Mouse (Mus musculus): ENCODE results near the gene Gm49396.

GRCm38 (mm10) chr7:30589435-30590301 is 26.5 kb downstream of the Gm49396 start:
- TF ChIP-seq EP300 (IDR thresholded peaks at IDR 0.05; ENCODE audit: insufficient read depth, low read depth, low read length) (no peak), CTCF (IDR thresholded peaks at IDR 0.05; ENCODE audit: low read depth, low read length) (peak; percentile 70), POLR2A (IDR thresholded peaks at IDR 0.05; ENCODE audit: insufficient read depth, low read length) (no peak)

Measured in ES-Bruce4 (cell line).